Mouse (Mus musculus): ENCODE results near the gene Gm28048. TPM values are rescaled to one million over a fixed set of nuclear protein-coding genes. Genes with fewer than 3 reads are reported as not detected.

Gene Gm28048
- total RNA-seq, 2 experiments from 2014 or later, result 1.5 TPM; not detected in 1

Other genes starting within 250 kb of the Gm28048 start
- 1 to 10 TPM; 1.2 to 5.8 TPM for gene B3gnt2, start 121.1 kb downstream of the Gm28048 start, total RNA-seq (2021)
- 10 to 100 TPM; 11.2 to 17.6 TPM for gene Zrsr1, start 10.1 kb downstream of the Gm28048 start, total RNA-seq (2021)
- 100 to 1,000 TPM in 1 of 2 experiments, 10 to 100 TPM in 1; 97.4 to 102 TPM for gene Commd1, start 292 bp upstream of the Gm28048 start, total RNA-seq (2021)
- gene Cct4, start 8.4 kb upstream of the Gm28048 start, total RNA-seq (2021), result 10 to 100 TPM; 88.5 to 98.1 TPM
- gene Fam161a, start 25.4 kb upstream of the Gm28048 start, total RNA-seq (2021), result 1 to 10 TPM; 1.8 to 2.8 TPM

Data from gastrocnemius, postnatal 36 days (tissue).